Mouse (Mus musculus) adipocyte (in vitro differentiated cells): ENCODE results near the gene Tmem19.

Experiments
- DNase-seq: peaks from one replicate; pipeline ENCODE4 v3.0.0-alpha.2; 2016; ENCODE audit warnings: low spot score

Gene Tmem19

DNA sequence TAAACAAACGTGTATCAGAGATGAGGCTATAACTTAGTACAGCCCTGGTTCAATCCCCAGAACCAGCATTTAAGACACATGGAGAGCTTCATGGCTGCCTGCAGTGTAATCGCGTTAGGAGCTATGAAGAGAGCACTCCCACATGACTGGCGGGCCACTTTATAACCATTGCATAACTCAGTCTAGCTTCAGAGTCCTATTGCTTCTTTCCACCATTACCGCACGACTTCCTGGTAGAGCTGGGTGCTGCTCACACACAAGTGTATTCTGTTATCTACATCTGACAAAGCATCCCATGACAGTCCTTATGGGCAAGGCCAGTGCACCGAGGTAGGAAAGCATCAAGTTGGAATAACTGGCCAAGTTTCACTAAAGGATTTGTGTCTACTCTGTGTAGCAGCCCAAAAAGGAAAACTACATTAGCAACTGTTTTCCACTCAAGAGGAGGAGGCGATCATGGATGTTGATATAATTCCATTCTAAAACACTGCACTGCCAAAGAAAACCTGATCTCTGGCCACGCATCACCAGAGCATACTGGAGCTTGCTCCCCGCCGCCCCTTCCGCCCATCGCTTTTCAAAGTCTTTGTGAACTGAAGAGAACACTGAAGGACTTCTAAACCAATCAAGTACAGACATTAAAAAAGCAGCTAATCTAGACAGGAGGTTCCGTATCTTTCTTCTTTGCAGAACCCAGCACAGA lies 50.9 kb downstream of the Tmem19 start:
- no peak for DNase-seq

DNA sequence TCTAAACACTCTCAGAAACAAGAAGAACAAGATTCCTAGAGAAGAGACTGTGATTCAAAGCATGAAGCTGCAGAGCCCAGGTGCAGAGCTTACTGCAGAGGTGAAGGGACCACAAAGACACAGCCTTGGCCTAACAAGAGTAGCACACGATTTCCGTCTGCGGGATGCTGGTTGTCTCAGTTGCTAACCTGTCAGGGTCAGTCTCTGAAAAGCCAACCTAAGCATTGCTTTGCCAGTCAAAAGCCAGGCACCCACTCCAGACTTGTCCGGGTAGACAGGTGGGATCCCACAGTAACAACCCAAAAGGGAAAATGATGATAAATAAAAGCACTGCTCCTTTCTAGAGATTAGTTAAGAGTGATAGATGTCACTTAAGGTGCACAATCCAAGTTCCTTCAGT lies 53.1 kb downstream of the Tmem19 start:
- no peak for DNase-seq

DNA sequence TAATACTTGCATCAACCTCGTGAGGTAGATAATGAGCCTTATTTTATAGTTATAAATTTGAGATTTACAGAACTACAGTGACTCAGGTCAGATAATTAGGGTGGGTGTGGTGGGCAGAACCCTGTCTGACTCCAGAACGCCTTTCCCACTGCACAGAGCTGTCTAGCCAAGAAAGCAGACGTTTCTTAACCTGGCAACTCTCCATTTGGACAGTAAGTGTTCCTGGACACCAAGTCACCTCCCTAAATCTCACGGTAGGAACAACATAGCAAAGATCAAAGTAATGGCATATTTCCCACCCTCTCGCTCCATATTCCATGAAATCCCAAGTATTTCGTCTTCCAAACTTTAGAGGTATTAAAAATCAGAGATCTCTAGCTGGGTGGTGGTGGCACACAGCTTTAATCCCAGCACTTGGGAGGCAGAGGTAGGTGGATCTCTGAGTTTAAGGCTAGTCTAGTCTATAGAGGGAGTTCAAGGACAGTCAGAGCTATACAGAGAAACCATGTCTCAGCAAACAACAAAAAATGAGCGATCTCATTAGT lies 54.9 kb downstream of the Tmem19 start:
- no peak for DNase-seq

DNA sequence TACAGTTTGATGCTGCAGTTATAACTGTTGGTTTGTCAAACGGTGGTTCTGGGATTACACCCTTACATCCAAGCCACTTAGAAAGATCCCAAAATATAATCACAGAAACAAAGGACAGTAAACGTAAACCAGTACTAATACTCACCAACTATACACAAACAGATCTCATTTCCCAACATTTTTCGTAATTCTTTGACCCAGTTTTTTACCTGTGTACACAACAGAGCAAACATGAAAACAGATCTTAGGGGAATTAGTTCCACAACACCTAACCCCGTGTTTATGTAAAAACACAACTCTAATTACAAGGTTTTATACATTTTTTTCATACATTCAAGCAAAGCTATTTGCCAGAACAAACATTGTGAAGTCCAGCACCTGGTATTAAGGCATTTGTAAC lies 63.6 kb downstream of the Tmem19 start:
- no peak for DNase-seq

DNA sequence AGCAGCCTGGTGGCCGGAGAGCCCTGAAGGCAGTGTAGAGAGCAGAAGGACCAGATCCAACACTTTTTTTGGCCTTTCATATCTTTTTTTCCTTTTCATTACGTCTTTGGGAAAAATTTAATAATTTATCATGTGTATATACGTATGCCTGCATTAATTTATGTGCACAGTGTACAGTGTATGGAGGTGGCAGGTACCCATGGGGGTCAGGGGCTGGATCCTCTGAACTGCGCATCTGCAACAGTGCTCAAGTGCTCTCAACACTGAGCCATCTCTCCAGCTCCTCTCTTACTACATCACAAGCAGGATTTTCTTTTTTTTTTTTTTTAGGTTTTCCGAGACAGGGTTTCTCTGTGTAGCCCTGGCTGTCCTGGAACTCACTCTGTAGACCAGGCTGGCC lies 64.7 kb downstream of the Tmem19 start:
- no peak for DNase-seq

DNA sequence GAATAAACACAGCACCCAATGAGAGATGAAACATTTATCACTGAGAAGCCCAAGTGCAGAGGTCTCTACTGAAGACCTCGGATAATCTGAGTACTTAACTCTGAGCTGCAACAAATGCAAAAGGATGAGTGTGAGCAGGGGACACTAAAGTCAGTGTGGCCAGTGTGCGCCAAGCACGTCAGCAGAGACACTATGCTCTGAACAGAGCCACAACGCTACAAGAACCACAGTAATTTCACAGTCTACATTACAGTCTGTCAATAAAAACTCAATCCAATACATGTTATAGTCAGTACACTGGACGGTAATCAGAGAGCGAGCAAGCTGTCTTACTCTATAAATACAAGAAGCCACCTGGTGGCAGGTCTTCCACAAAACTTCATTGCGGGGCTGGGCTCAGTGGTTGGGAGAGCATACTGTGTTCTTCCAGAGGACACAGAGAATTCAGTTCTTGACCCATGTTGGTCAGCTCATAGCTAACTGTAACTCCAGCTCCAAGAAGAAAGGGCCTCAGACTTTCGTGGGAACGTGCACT lies 65.8 kb downstream of the Tmem19 start:
- DNase-seq, result peak; percentile 16

DNA sequence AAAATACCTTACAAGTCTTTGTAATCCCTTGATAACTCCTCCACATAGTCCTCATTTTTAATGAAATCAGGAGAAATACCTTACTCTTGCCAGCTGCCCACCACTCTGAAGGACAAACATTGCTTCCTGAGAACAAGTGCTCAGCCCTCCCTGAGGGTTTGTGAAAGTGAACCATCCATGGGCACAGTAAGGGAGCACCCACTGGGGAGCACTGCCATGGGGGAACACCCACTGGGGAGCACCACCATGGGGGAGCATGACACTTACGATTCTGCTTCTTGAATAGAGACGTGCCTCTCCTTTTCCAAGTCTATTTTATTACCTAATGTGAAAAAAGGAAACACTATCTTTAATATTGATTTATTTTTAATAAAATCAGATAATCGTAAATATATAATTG lies 67.1 kb downstream of the Tmem19 start:
- DNase-seq, result no peak

DNA sequence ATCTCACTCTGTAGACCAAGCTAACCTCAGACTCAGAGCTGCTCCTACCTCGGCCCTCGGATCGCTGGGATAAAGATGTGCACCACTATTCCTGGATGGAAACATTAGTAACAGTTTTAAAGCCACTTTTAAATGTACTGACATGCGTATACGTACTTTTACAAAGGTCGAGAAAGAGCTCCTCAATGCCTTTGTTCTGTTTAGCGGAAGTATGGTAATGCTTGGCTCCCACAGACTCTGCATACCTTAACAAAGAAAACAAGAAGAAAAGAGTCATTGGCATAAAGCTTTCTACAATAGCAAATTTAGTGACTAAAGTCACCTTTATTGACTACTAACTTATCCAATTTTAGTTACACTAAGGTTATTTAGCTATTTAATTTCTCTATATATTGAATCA lies 67.6 kb downstream of the Tmem19 start:
- DNase-seq, result no peak

DNA sequence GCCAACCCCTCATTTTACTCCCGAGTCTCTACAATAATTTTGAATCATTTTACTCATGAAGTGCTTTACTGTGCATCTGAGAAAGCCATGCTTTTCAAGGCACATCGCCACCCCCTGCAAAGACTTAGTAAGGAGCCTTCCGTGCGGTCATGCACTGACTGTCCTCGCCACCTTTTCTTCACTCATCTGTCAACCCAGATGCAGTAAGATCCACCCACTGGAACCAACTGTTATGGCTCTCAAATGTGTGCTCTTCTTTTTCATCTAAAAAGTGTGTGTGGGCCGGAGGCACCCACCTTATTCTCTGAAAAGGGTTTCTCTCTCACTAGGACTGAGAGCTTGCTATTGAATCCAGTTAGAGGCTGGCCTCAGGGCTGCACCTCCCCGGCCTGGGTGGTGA lies 68.4 kb downstream of the Tmem19 start:
- no peak for DNase-seq

DNA sequence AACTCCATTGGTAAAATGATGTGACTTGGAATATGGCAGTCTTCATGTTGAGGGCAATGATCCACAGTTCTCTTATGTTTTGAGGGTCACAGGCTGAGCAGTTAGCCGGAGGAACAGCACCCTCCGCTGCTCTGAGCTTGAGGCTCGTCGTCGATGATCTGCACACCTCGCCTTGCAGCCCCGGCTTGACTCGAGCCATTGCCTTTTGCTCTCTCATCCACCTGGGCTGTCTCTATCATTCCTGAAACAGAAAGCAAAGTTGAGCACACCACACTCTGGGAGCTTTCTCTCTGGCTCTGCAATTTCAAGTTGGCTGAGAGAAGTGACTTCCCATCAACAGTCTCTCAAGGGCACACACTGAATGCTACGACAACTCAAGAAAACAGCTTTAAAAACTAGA lies 71.6 kb downstream of the Tmem19 start:
- no peak for DNase-seq
